Mouse (Mus musculus): ENCODE measurements at regions not wholly inside any gene's neighbourhood (a gene's known extent, or its start where the extent isn't known, plus 50 kb on each side); places are given as distances from the start of the nearest gene placed in this dataset.

GRCm38 (mm10) chr8:90740963-90741733 lies 76.0 kb downstream of the Gm19935 start:
- Histone ChIP-seq H3K36me3 (ENCODE audit: control insufficient read depth, insufficient read depth) (no peaks in the 10 kb centered on the region), H3K4me3 (ENCODE audit: insufficient read depth, poor library complexity, severe bottlenecking) (no peak overlapping the region), H3ac (ENCODE audit: control insufficient read depth, insufficient read length, low read depth) (no peak overlapping the region), H3K79me2 (ENCODE audit: control insufficient read depth, insufficient read depth) (no peaks in the 10 kb centered on the region), H3K79me3 (ENCODE audit: low read depth) (no peaks in the 10 kb centered on the region), H3K27me3 (ENCODE audit: control insufficient read depth, insufficient read depth, insufficient read length) (no peaks in the 10 kb centered on the region)
- TF ChIP-seq FOSL1 (IDR thresholded peaks at IDR 0.05; ENCODE audit: insufficient read depth, low read length, poor library complexity, severe bottlenecking) (no peak), MYOD1 (IDR thresholded peaks at IDR 0.05; ENCODE audit: control insufficient read depth, insufficient read length, low read depth) (no peak), MYOG (IDR thresholded peaks at IDR 0.05; ENCODE audit: control insufficient read depth, extremely low read depth, insufficient read length) (no peak), CEBPB (IDR thresholded peaks at IDR 0.05; ENCODE audit: low read depth) (no peak), MAX (IDR thresholded peaks at IDR 0.05) (no peak)

- TF ChIP-seq CEBPB (IDR thresholded peaks at IDR 0.05; ENCODE audit: low read depth): no peak
- Histone ChIP-seq H3K79me2 (ENCODE audit: control insufficient read depth, insufficient read depth) (no peaks in the 10 kb centered on the region), H3ac (ENCODE audit: control insufficient read depth, insufficient read length, low read depth) (no peak overlapping the region), H3K36me3 (ENCODE audit: control insufficient read depth, insufficient read depth) (no peaks in the 10 kb centered on the region), H3K4me3 (ENCODE audit: insufficient read depth, poor library complexity, severe bottlenecking) (no peak overlapping the region), H3K79me3 (ENCODE audit: low read depth) (no peaks in the 10 kb centered on the region), H3K27me3 (ENCODE audit: control insufficient read depth, insufficient read depth, insufficient read length) (no peaks in the 10 kb centered on the region)
These were observed 76.8 kb downstream of the Gm19935 start for GRCm38 (mm10) chr8:90740302-90740962.

GRCm38 (mm10) chr8:90728011-90728410 lies 89.2 kb downstream of the Gm19935 start:
- no peak for TF ChIP-seq MYOD1 (IDR thresholded peaks at IDR 0.05; ENCODE audit: control insufficient read depth, insufficient read length, low read depth)
- no peaks in the 10 kb centered on the region for H3K79me2 ChIP-seq (ENCODE audit: control insufficient read depth, insufficient read depth)

GRCm38 (mm10) chr8:90725188-90725587 lies 92.0 kb downstream of the Gm19935 start:
- Histone ChIP-seq H3K79me2 (ENCODE audit: control insufficient read depth, insufficient read depth) (no peaks in the 10 kb centered on the region), H3K27me3 (ENCODE audit: control insufficient read depth, insufficient read depth, insufficient read length) (no peaks in the 10 kb centered on the region), H3K36me3 (ENCODE audit: control insufficient read depth, insufficient read depth) (no peaks in the 10 kb centered on the region), H3K4me3 (ENCODE audit: insufficient read depth, poor library complexity, severe bottlenecking) (no peak overlapping the region), H3ac (ENCODE audit: control insufficient read depth, insufficient read length, low read depth) (no peak overlapping the region), H3K79me3 (ENCODE audit: low read depth) (no peaks in the 10 kb centered on the region)
- no peak for TF ChIP-seq CTCF (IDR thresholded peaks at IDR 0.05; ENCODE audit: control insufficient read depth, insufficient read depth, insufficient read length)
- TF ChIP-seq FOSL1 (IDR thresholded peaks at IDR 0.05; ENCODE audit: insufficient read depth, low read length, poor library complexity, severe bottlenecking): no peak
- TF ChIP-seq MYOD1 (IDR thresholded peaks at IDR 0.05; ENCODE audit: control insufficient read depth, insufficient read length, low read depth): no peak
- no peak for TF ChIP-seq MAX (IDR thresholded peaks at IDR 0.05)
- no peak for TF ChIP-seq CEBPB (IDR thresholded peaks at IDR 0.05; ENCODE audit: low read depth)

More at GRCm38 (mm10) chr8:90728011-90728410, 89.2 kb downstream of the Gm19935 start:
- Histone ChIP-seq H3K27me3 (ENCODE audit: control insufficient read depth, insufficient read depth, insufficient read length) (no peaks in the 10 kb centered on the region), H3K36me3 (ENCODE audit: control insufficient read depth, insufficient read depth) (no peaks in the 10 kb centered on the region), H3ac (ENCODE audit: control insufficient read depth, insufficient read length, low read depth) (no peak overlapping the region), H3K4me3 (ENCODE audit: insufficient read depth, poor library complexity, severe bottlenecking) (no peak overlapping the region), H3K79me3 (ENCODE audit: low read depth) (no peaks in the 10 kb centered on the region)

- Histone ChIP-seq H3K36me3 (ENCODE audit: control insufficient read depth, insufficient read depth) (no peaks in the 10 kb centered on the region), H3K27me3 (ENCODE audit: control insufficient read depth, insufficient read depth, insufficient read length) (no peaks in the 10 kb centered on the region), H3K79me3 (ENCODE audit: low read depth) (no peaks in the 10 kb centered on the region), H3K79me2 (ENCODE audit: control insufficient read depth, insufficient read depth) (no peaks in the 10 kb centered on the region), H3K4me3 (ENCODE audit: insufficient read depth, poor library complexity, severe bottlenecking) (no peak overlapping the region), H3ac (ENCODE audit: control insufficient read depth, insufficient read length, low read depth) (no peak overlapping the region)
- TF ChIP-seq MAX (IDR thresholded peaks at IDR 0.05) (no peak), CEBPB (IDR thresholded peaks at IDR 0.05; ENCODE audit: low read depth) (no peak), MYOD1 (IDR thresholded peaks at IDR 0.05; ENCODE audit: control insufficient read depth, insufficient read length, low read depth) (no peak), MYOG (IDR thresholded peaks at IDR 0.05; ENCODE audit: control insufficient read depth, extremely low read depth, insufficient read length) (no peak), USF1 (IDR thresholded peaks at IDR 0.05; ENCODE audit: low read depth) (no peak), CTCF (IDR thresholded peaks at IDR 0.05; ENCODE audit: control insufficient read depth, insufficient read depth, insufficient read length) (no peak), FOSL1 (IDR thresholded peaks at IDR 0.05; ENCODE audit: insufficient read depth, low read length, poor library complexity, severe bottlenecking) (no peak)
These were observed 100.8 kb downstream of the Gm19935 start for GRCm38 (mm10) chr8:90716436-90716835.

GRCm38 (mm10) chr8:90708524-90708923 lies 108.7 kb downstream of the Gm19935 start:
- Histone ChIP-seq H3K4me3 (ENCODE audit: insufficient read depth, poor library complexity, severe bottlenecking) (no peak overlapping the region), H3ac (ENCODE audit: control insufficient read depth, insufficient read length, low read depth) (no peak overlapping the region), H3K27me3 (ENCODE audit: control insufficient read depth, insufficient read depth, insufficient read length) (no peaks in the 10 kb centered on the region), H3K36me3 (ENCODE audit: control insufficient read depth, insufficient read depth) (no peaks in the 10 kb centered on the region), H3K79me3 (ENCODE audit: low read depth) (no peaks in the 10 kb centered on the region), H3K79me2 (ENCODE audit: control insufficient read depth, insufficient read depth) (no peaks in the 10 kb centered on the region)
- TF ChIP-seq USF1 (IDR thresholded peaks at IDR 0.05; ENCODE audit: low read depth) (no peak), CTCF (IDR thresholded peaks at IDR 0.05; ENCODE audit: control insufficient read depth, insufficient read depth, insufficient read length) (peak; percentile 7)

Measured in C2C12 (cell line).